Mouse (Mus musculus) midbrain, embryonic 11.5 days (tissue): Measurements from ENCODE around the gene Gm16253. TPM values are rescaled to one million over a fixed set of nuclear protein-coding genes. Genes with fewer than 3 reads are reported as not detected.
A peak's percentile ranks its signal among the peaks of the same experiment; 100 is the strongest.

Experiments
- ATAC-seq: fragments of 200-750 bp; cut with Nextera tagmentation; 2 replicates; pipeline ENCODE4 v1.8.0; 2017; ENCODE audit warnings: moderate TSS enrichment, moderate library complexity; ENCODE audit not compliant: low FRiP score
- DNase-seq: peaks from one replicate; pipeline ENCODE4 v3.0.0; 2015; ENCODE audit warnings: low spot score; ENCODE audit errors: missing footprints
- H3K27ac ChIP-seq: fragments of 300-500 bp; sonication (generic); 2 replicates; pipeline ENCODE4 v1.5.1; 2014; ENCODE audit warnings: low read depth, low read length
- H3K27me3 ChIP-seq: fragments of 300-500 bp; sonication (generic); 2 replicates; pipeline ENCODE4 v1.6.1; 2014; ENCODE audit warnings: mild to moderate bottlenecking, low read length, moderate library complexity, mixed read lengths; ENCODE audit not compliant: control insufficient read depth, insufficient read depth
- H3K36me3 ChIP-seq: fragments of 300-500 bp; sonication (generic); 2 replicates; pipeline ENCODE4 v1.6.1; 2014; ENCODE audit warnings: mild to moderate bottlenecking, low read length, moderate library complexity, mixed read lengths; ENCODE audit not compliant: control insufficient read depth, insufficient read depth
- H3K4me1 ChIP-seq: fragments of 300-500 bp; sonication (generic); 2 replicates; pipeline ENCODE4 v1.6.1; 2014; ENCODE audit warnings: low read length; ENCODE audit not compliant: control insufficient read depth, insufficient read depth
- H3K4me2 ChIP-seq: fragments of 300-500 bp; sonication (generic); 2 replicates; pipeline ENCODE4 v1.6.1; 2014; ENCODE audit warnings: mild to moderate bottlenecking, moderate library complexity
- H3K4me3 ChIP-seq: fragments of 300-500 bp; sonication (generic); 2 replicates; pipeline ENCODE4 v1.5.1; 2014; ENCODE audit warnings: low read depth, low read length
- H3K9ac ChIP-seq: fragments of 300-500 bp; sonication (generic); 2 replicates; pipeline ENCODE4 v1.6.1; 2014; ENCODE audit warnings: low read length
- H3K9me3 ChIP-seq: fragments of 300-500 bp; sonication (generic); 2 replicates; pipeline ENCODE4 v1.6.1; 2016; ENCODE audit warnings: low read length; ENCODE audit not compliant: control insufficient read depth
- WGBS: fragments of 180-500 bp; shearing (Covaris S2); extraction: QIAGEN DNeasy Blood & Tissue Kit; methylation state at CpG from one replicate; pipeline ENCODE4 v1.1.7; 2014; 5-methylcytosine and 5-hydroxymethylcytosine counted together
- polyA plus RNA-seq: library from polyadenylated mRNA; unstranded; fragments of >200 nt; fragmentation: Nextera tagmentation; extraction: Ambion mirVana; gene quantifications from 2 replicates; pipeline ENCODE4 v1.2.1, GENCODE M21; 2014

The Gm16253 gene
- polyA plus RNA-seq, 1 experiment from 2014 or later, result 0.36 TPM

- Histone ChIP-seq H3K36me3 (no peaks in the 10 kb centered on the region), H3K9me3 (no peaks in the 10 kb centered on the region), H3K9ac (no peak overlapping the region), H3K4me3 (no peak overlapping the region), H3K4me1 (peaks cover 3% of the 10 kb centered on the region), H3K4me2 (no peak overlapping the region), H3K27me3 (0 out of 2 replicates have a peak, but pooled peaks cover 3% of the 10 kb centered on the region), H3K27ac (no peak overlapping the region)
- WGBS, result 47% methylated on average over 1 of the region's 1 CpGs
- ATAC-seq (no peak), DNase-seq (no peak)
Observed at GRCm38 (mm10) chr3:96545565-96545964, 31.2 kb upstream of the Gm16253 start.

- 57% methylated on average over 4 of the region's 4 CpGs for WGBS
- Histone ChIP-seq H3K27me3 (0 out of 2 replicates have a peak, but pooled peaks cover 3% of the 10 kb centered on the region), H3K4me2 (0 out of 2 replicates have a peak overlapping the region, but pooled peaks have one; percentile 10), H3K4me3 (no peak overlapping the region), H3K27ac (no peak overlapping the region), H3K9ac (0 out of 2 replicates have a peak overlapping the region, but pooled peaks have one; percentile 12), H3K4me1 (peaks cover 3% of the 10 kb centered on the region), H3K9me3 (no peaks in the 10 kb centered on the region), H3K36me3 (no peaks in the 10 kb centered on the region)
- DNase-seq (no peak), ATAC-seq (no peak)
Observed at GRCm38 (mm10) chr3:96546880-96547279, 29.9 kb upstream of the Gm16253 start.

- H3K4me3 ChIP-seq, result no peak overlapping the region
- peaks cover 3% of the 10 kb centered on the region for H3K4me1 ChIP-seq
- 0 out of 2 replicates have a peak, but pooled peaks have one; percentile 46 for ATAC-seq
Observed at GRCm38 (mm10) chr3:96547389-96547960, 29.3 kb upstream of the Gm16253 start.

GRCm38 (mm10) chr3:96548824-96549223 lies 28.0 kb upstream of the Gm16253 start:
- DNase-seq, result no peak
- no peaks in the 10 kb centered on the region for H3K9me3 ChIP-seq
- no peak overlapping the region for H3K4me3 ChIP-seq
- no peak overlapping the region for H3K9ac ChIP-seq
- no peak overlapping the region for H3K4me2 ChIP-seq
- H3K4me1 ChIP-seq, result peaks cover 3% of the 10 kb centered on the region
- WGBS, result 75% methylated on average over 7 of the region's 7 CpGs
- H3K27me3 ChIP-seq, result 0 out of 2 replicates have a peak, but pooled peaks cover 3% of the 10 kb centered on the region
- H3K36me3 ChIP-seq, result no peaks in the 10 kb centered on the region
- no peak for ATAC-seq
- H3K27ac ChIP-seq, result no peak overlapping the region

More at GRCm38 (mm10) chr3:96547389-96547960, 29.3 kb upstream of the Gm16253 start:
- Histone ChIP-seq H3K27me3 (0 out of 2 replicates have a peak, but pooled peaks cover 3% of the 10 kb centered on the region), H3K9me3 (no peaks in the 10 kb centered on the region), H3K27ac (no peak overlapping the region), H3K9ac (0 out of 2 replicates have a peak overlapping the region, but pooled peaks have one; percentile 12), H3K4me2 (peak overlapping the region; percentile 26; the same call in 1 of the 2 replicates), H3K36me3 (no peaks in the 10 kb centered on the region)
- WGBS, result 10% methylated on average over 14 of the region's 14 CpGs
- DNase-seq, result peak; percentile 95

GRCm38 (mm10) chr3:96549346-96549745 lies 27.4 kb upstream of the Gm16253 start:
- no peak for ATAC-seq
- 0 out of 2 replicates have a peak, but pooled peaks cover 3% of the 10 kb centered on the region for H3K27me3 ChIP-seq

GRCm38 (mm10) chr3:96551203-96551602 lies 25.6 kb upstream of the Gm16253 start:
- peaks cover 3% of the 10 kb centered on the region for H3K4me1 ChIP-seq
- H3K36me3 ChIP-seq, result no peaks in the 10 kb centered on the region
- 20% methylated on average over 8 of the region's 8 CpGs for WGBS
- H3K27me3 ChIP-seq, result 0 out of 2 replicates have a peak, but pooled peaks cover 3% of the 10 kb centered on the region
- H3K4me3 ChIP-seq, result no peak overlapping the region
- ATAC-seq, result no peak
- no peaks in the 10 kb centered on the region for H3K9me3 ChIP-seq
- no peak overlapping the region for H3K4me2 ChIP-seq
- no peak overlapping the region for H3K9ac ChIP-seq
- H3K27ac ChIP-seq, result no peak overlapping the region
- no peak for DNase-seq

More at GRCm38 (mm10) chr3:96549346-96549745, 27.4 kb upstream of the Gm16253 start:
- 85% methylated on average over 5 of the region's 5 CpGs for WGBS
- Histone ChIP-seq H3K9me3 (no peaks in the 10 kb centered on the region), H3K4me1 (peaks cover 3% of the 10 kb centered on the region), H3K4me3 (no peak overlapping the region), H3K27ac (no peak overlapping the region), H3K4me2 (no peak overlapping the region), H3K36me3 (no peaks in the 10 kb centered on the region), H3K9ac (no peak overlapping the region)
- no peak for DNase-seq

- H3K9me3 ChIP-seq, result no peaks in the 10 kb centered on the region
- no peaks in the 10 kb centered on the region for H3K27me3 ChIP-seq
- H3K4me3 ChIP-seq, result no peak overlapping the region
- no peak for DNase-seq
- ATAC-seq, result no peak
- peaks cover 7% of the 10 kb centered on the region for H3K4me1 ChIP-seq
- WGBS, result 87% methylated on average over 7 of the region's 7 CpGs
- H3K36me3 ChIP-seq, result no peaks in the 10 kb centered on the region
- H3K27ac ChIP-seq, result no peak overlapping the region
- H3K9ac ChIP-seq, result no peak overlapping the region
- no peak overlapping the region for H3K4me2 ChIP-seq
Observed at GRCm38 (mm10) chr3:96551890-96552289, 24.9 kb upstream of the Gm16253 start.

GRCm38 (mm10) chr3:96553601-96554000 lies 23.2 kb upstream of the Gm16253 start:
- 86% methylated on average over 6 of the region's 6 CpGs for WGBS
- DNase-seq (no peak), ATAC-seq (no peak)
- H3K36me3 ChIP-seq, result no peaks in the 10 kb centered on the region
- no peaks in the 10 kb centered on the region for H3K9me3 ChIP-seq
- H3K4me2 ChIP-seq, result no peak overlapping the region
- H3K27me3 ChIP-seq, result no peaks in the 10 kb centered on the region
- H3K9ac ChIP-seq, result no peak overlapping the region
- peaks cover 7% of the 10 kb centered on the region; the same call in 1 of the 2 replicates for H3K4me1 ChIP-seq
- no peak overlapping the region for H3K4me3 ChIP-seq
- H3K27ac ChIP-seq, result no peak overlapping the region

GRCm38 (mm10) chr3:96554251-96554650 lies 22.5 kb upstream of the Gm16253 start:
- ATAC-seq (no peak), DNase-seq (no peak)
- Histone ChIP-seq H3K27me3 (no peaks in the 10 kb centered on the region), H3K27ac (no peak overlapping the region), H3K9ac (no peak overlapping the region), H3K9me3 (no peaks in the 10 kb centered on the region), H3K4me1 (peaks cover 13% of the 10 kb centered on the region; the same call in 1 of the 2 replicates), H3K36me3 (no peaks in the 10 kb centered on the region), H3K4me2 (no peak overlapping the region), H3K4me3 (no peak overlapping the region)
- 78% methylated on average over 6 of the region's 6 CpGs for WGBS
